8 mouse cellular contexts compared by ENCODE assay signal in genomic region chr16:18628206-18628947, GRCm38 (mm10). TPM values are rescaled to one million over a fixed set of nuclear protein-coding genes. Genes with fewer than 3 reads are reported as not detected.
A peak's percentile ranks its signal among the peaks of the same experiment; 100 is the strongest.
DNase-seq lines count a peak whose midpoint lies in the region; ATAC-seq and TF ChIP-seq lines count a peak whose summit lies in the region.

No protein-coding gene starts in this region.

- H3K4me1 ChIP-seq in lung, postnatal 0 days (ENCODE audit: insufficient read depth, low read depth, low read length), result 0 out of 2 replicates have a peak, but pooled peaks cover 5% of the 10 kb centered on the region
- no peaks in the 10 kb centered on the region for H3K4me1 ChIP-seq in heart, postnatal 0 days (ENCODE audit: control insufficient read depth, insufficient read depth)
- H3K4me1 ChIP-seq in midbrain, embryonic 12.5 days, result peaks cover 42% of the 10 kb centered on the region

- no peak for ATAC-seq in lung, postnatal 0 days
- no peak for ATAC-seq in heart, postnatal 0 days (ENCODE audit: insufficient read depth, low read depth)
- no peak for ATAC-seq in midbrain, embryonic 12.5 days (ENCODE audit: low FRiP score, low read depth)

- H3K36me3 ChIP-seq in lung, postnatal 0 days (ENCODE audit: insufficient read depth, low read length), result no peaks in the 10 kb centered on the region
- no peaks in the 10 kb centered on the region for H3K36me3 ChIP-seq in heart, postnatal 0 days (replicated peaks; ENCODE audit: control insufficient read depth, insufficient read depth, low read length)
- peaks cover 16% of the 10 kb centered on the region for H3K36me3 ChIP-seq in midbrain, embryonic 12.5 days

- no peak for TF ChIP-seq CTCF in lung, postnatal 0 days (IDR thresholded peaks at IDR 0.05)
- TF ChIP-seq CTCF in heart, postnatal 0 days (IDR thresholded peaks at IDR 0.05; ENCODE audit: low read depth), result no peak

- peak overlapping the region; percentile 99 for H3K4me2 ChIP-seq in lung, postnatal 0 days (replicated peaks; ENCODE audit: low read depth, low read length)
- H3K4me2 ChIP-seq in heart, postnatal 0 days (ENCODE audit: low read depth, low read length), result peak overlapping the region; percentile 95
- H3K4me2 ChIP-seq in midbrain, embryonic 12.5 days (replicated peaks), result peak overlapping the region; percentile 84

- peak overlapping the region; percentile 62; the same call in 1 of the 2 replicates for H3K4me3 ChIP-seq in lung, postnatal 0 days (ENCODE audit: low read depth, low read length)
- no peak overlapping the region for H3K4me3 ChIP-seq in heart, postnatal 0 days (ENCODE audit: low read depth, low read length)
- H3K4me3 ChIP-seq in midbrain, embryonic 12.5 days, result peak overlapping the region; percentile 87

- H3K9me3 ChIP-seq in lung, postnatal 0 days (ENCODE audit: low read length), result no peaks in the 10 kb centered on the region
- no peaks in the 10 kb centered on the region for H3K9me3 ChIP-seq in heart, postnatal 0 days (replicated peaks; ENCODE audit: control insufficient read depth, low read length)
- no peaks in the 10 kb centered on the region for H3K9me3 ChIP-seq in midbrain, embryonic 12.5 days

- H3K9ac ChIP-seq in lung, postnatal 0 days (replicated peaks; ENCODE audit: low read depth), result no peak overlapping the region
- H3K9ac ChIP-seq in heart, postnatal 0 days (replicated peaks; ENCODE audit: low read depth, low read length), result no peak overlapping the region
- H3K9ac ChIP-seq in midbrain, embryonic 12.5 days (replicated peaks), result peak overlapping the region; percentile 95

- H3K27ac ChIP-seq in lung, postnatal 0 days (ENCODE audit: low read length), result no peak overlapping the region
- H3K27ac ChIP-seq in heart, postnatal 0 days (ENCODE audit: low read depth), result no peak overlapping the region
- H3K27ac ChIP-seq in midbrain, embryonic 12.5 days (replicated peaks), result peak overlapping the region; percentile 86

- no peak for TF ChIP-seq EP300 in lung, postnatal 0 days (IDR thresholded peaks at IDR 0.05)
- TF ChIP-seq EP300 in heart, postnatal 0 days (IDR thresholded peaks at IDR 0.05; ENCODE audit: low read depth), result no peak

- peak; percentile 16 for DNase-seq in adrenal gland, postnatal 14 days
- no peak for DNase-seq in adrenal gland, postnatal 4 days (ENCODE audit: low spot score in 2 of 2)
- no peak for DNase-seq in lung, postnatal 0 days (ENCODE audit: low spot score)
- DNase-seq in lung, adult 18-20 months, result no peak
- DNase-seq in heart, postnatal 0 days (ENCODE audit: low spot score), result no peak
- DNase-seq in thymus, postnatal 4 days, result no peak
- DNase-seq in adrenal gland, adult 18-20 months (ENCODE audit: low spot score in 2 of 2), result no peak

- peaks cover 15% of the 10 kb centered on the region; the same call in 1 of the 2 replicates for H3K27me3 ChIP-seq in lung, postnatal 0 days (replicated peaks; ENCODE audit: insufficient read depth, low read length)
- peaks cover 52% of the 10 kb centered on the region for H3K27me3 ChIP-seq in heart, postnatal 0 days (ENCODE audit: control insufficient read depth, insufficient read depth, low read length)
- peaks cover 73% of the 10 kb centered on the region for H3K27me3 ChIP-seq in midbrain, embryonic 12.5 days

- WGBS in lung, postnatal 0 days, result 79% methylated on average over 7 of the region's 7 CpGs
- WGBS in heart, postnatal 0 days, result 80% methylated on average over 7 of the region's 7 CpGs
- 58% methylated on average over 7 of the region's 7 CpGs for WGBS in midbrain, embryonic 12.5 days

RNA-seq across cellular contexts. Expression of gene Sept5, which starts 1.4 kb away (rescaled TPM):
- total RNA-seq in adrenal gland, postnatal 14 days (2021), result 12.1 and 15.2 TPM in 2 replicates
- total RNA-seq in adrenal gland, postnatal 4 days (2021), result 10 to 100 TPM; 18.9 to 28.7 TPM
- 8.5 and 9.6 TPM in 2 replicates for polyA plus RNA-seq in lung, postnatal 0 days (2015; fragmentation: Nextera tagmentation; extraction: Ambion mirVana)
- 8.7 and 12.3 TPM in 2 replicates for total RNA-seq in heart, postnatal 0 days (2014; rRNA removed; ENCODE audit: low replicate concordance)
- polyA plus RNA-seq in heart, postnatal 0 days (2015; fragmentation: Nextera tagmentation; extraction: Ambion mirVana), result 3.8 and 5.5 TPM in 2 replicates
- 81.6 and 84.4 TPM in 2 replicates for polyA plus RNA-seq in midbrain, embryonic 12.5 days (2016; fragmentation: Nextera tagmentation; extraction: Ambion mirVana)
- total RNA-seq in adrenal gland, adult 18-20 months (2021), result 10 to 100 TPM in 1 of 2 experiments, 1 to 10 TPM in 1; 7.9 to 10.7 TPM

RNA-seq across cellular contexts. Expression of gene Gm49601, which starts 2.1 kb away (rescaled TPM):
- 3.4 and 4.5 TPM in 2 replicates for total RNA-seq in adrenal gland, postnatal 14 days (2021)
- 10 to 100 TPM in 1 of 2 experiments, 1 to 10 TPM in 1; 7.3 to 10.7 TPM for total RNA-seq in adrenal gland, postnatal 4 days (2021)
- polyA plus RNA-seq in lung, postnatal 0 days (2015; fragmentation: Nextera tagmentation; extraction: Ambion mirVana), result 2.2 and 3.1 TPM in 2 replicates
- total RNA-seq in heart, postnatal 0 days (2014; rRNA removed; ENCODE audit: low replicate concordance), result not detected in 2 replicates
- polyA plus RNA-seq in heart, postnatal 0 days (2015; fragmentation: Nextera tagmentation; extraction: Ambion mirVana), result 0.32 and 0.34 TPM in 2 replicates
- polyA plus RNA-seq in midbrain, embryonic 12.5 days (2016; fragmentation: Nextera tagmentation; extraction: Ambion mirVana), result 10.9 and 13.5 TPM in 2 replicates
- 1 to 10 TPM; 1.4 to 5.1 TPM for total RNA-seq in adrenal gland, adult 18-20 months (2021)

RNA-seq across cellular contexts. Expression of gene Gp1bb, which starts 6.2 kb away (rescaled TPM):
- 0.41 TPM in 2 replicates for total RNA-seq in adrenal gland, postnatal 14 days (2021)
- total RNA-seq in adrenal gland, postnatal 4 days (2021), result 1 to 10 TPM in 1 of 2 experiments, under 1 TPM in 1; 0.39 to 1.1 TPM
- polyA plus RNA-seq in lung, postnatal 0 days (2015; fragmentation: Nextera tagmentation; extraction: Ambion mirVana), result 7.9 and 8.8 TPM in 2 replicates
- total RNA-seq in heart, postnatal 0 days (2014; rRNA removed; ENCODE audit: low replicate concordance), result 2.1 and 5.4 TPM in 2 replicates
- 3.0 TPM in 2 replicates for polyA plus RNA-seq in heart, postnatal 0 days (2015; fragmentation: Nextera tagmentation; extraction: Ambion mirVana)
- 7.0 and 8.5 TPM in 2 replicates for polyA plus RNA-seq in midbrain, embryonic 12.5 days (2016; fragmentation: Nextera tagmentation; extraction: Ambion mirVana)
- not detected for total RNA-seq in adrenal gland, adult 18-20 months (2021)

RNA-seq across cellular contexts. Expression of gene Tbx1, which starts 37.9 kb away (rescaled TPM):
- total RNA-seq in adrenal gland, postnatal 14 days (2021), result 2.5 TPM in 1 of 2 replicates, not detected in the other
- total RNA-seq in adrenal gland, postnatal 4 days (2021), result 1 to 10 TPM in 1 of 2 experiments, under 1 TPM in 1; 0.59 to 1.0 TPM
- polyA plus RNA-seq in lung, postnatal 0 days (2015; fragmentation: Nextera tagmentation; extraction: Ambion mirVana), result 7.6 and 7.8 TPM in 2 replicates
- 2.1 TPM in 1 of 2 replicates, not detected in the other for total RNA-seq in heart, postnatal 0 days (2014; rRNA removed; ENCODE audit: low replicate concordance)
- polyA plus RNA-seq in heart, postnatal 0 days (2015; fragmentation: Nextera tagmentation; extraction: Ambion mirVana), result 0.11 and 0.14 TPM in 2 replicates
- 1.4 and 2.0 TPM in 2 replicates for polyA plus RNA-seq in midbrain, embryonic 12.5 days (2016; fragmentation: Nextera tagmentation; extraction: Ambion mirVana)
- under 1 TPM in 1 of 2 experiments, not detected in 1; 0.22 TPM for total RNA-seq in adrenal gland, adult 18-20 months (2021)
